Mouse (Mus musculus) stomach, postnatal 0 days (tissue): Measurements from ENCODE around the gene Kcna7.

Experiments used
- CTCF ChIP-seq: IDR thresholded peaks from 2 replicates; pipeline ENCODE4 v1.5.1; 2016; ENCODE audit warnings: antibody characterized with exemption, low read depth, mild to moderate bottlenecking, moderate library complexity
- EP300 ChIP-seq: optimal IDR thresholded peaks from 2 replicates; pipeline ENCODE3; 2016; ENCODE audit warnings: antibody characterized with exemption

GRCm38 (mm10) chr7:45372371-45372770 lies 33.1 kb upstream of the Kcna7 start:
- TF ChIP-seq CTCF, result no peak
- no peak for TF ChIP-seq EP300
